Mouse (Mus musculus): ENCODE data around the gene Npw.

GRCm38 (mm10) chr17:24651835-24652234 is 6.4 kb downstream of the Npw start:
- TF ChIP-seq CTCF (IDR thresholded peaks at IDR 0.05; ENCODE audit: borderline replicate concordance, control insufficient read depth, extremely low read depth, insufficient read depth, low read length, poor library complexity) = no peak
- no peak for TF ChIP-seq POLR2A (IDR thresholded peaks at IDR 0.05; ENCODE audit: control insufficient read depth, extremely low read depth, insufficient read depth, low read length, poor library complexity)

All from thymus, adult 2 months (tissue).